Mouse (Mus musculus): ENCODE data around the gene Rfx3. TPM values are rescaled to one million over a fixed set of nuclear protein-coding genes. Genes with fewer than 3 reads are reported as not detected.

Gene Rfx3
- polyA plus RNA-seq, 1 experiment from 2014 or later: 31.0 TPM

DNA sequence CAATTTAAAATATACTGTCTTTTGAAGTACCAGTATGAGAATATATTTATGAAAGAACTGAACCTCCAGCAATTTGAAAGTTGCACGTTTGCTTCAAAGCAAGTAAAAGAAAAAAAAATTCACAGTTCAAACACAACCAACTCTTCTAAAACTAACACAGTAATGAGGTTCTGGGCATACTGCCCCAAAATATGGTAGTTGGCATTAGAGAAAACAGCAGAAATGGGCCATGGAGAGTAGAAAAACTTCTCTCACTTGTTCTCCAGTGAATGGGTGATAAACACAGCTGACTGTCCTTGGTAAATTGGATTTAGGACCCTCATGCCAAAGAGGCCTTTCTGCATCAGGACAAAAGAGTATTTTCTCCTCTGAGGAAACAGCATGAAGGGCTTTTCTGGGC is 182.7 kb downstream of the Rfx3 start:
- H3K9me3 ChIP-seq: no peaks in the 10 kb centered on the region
- H3K4me3 ChIP-seq: no peak overlapping the region
- no peaks in the 10 kb centered on the region for H3K27me3 ChIP-seq
- no peak for ATAC-seq (ENCODE audit: low FRiP score, low read depth)
- no peak overlapping the region for H3K9ac ChIP-seq (replicated peaks)
- 0 out of 2 replicates have a peak, but pooled peaks cover 2% of the 10 kb centered on the region for H3K4me1 ChIP-seq
- WGBS: 89% methylated on average over 1 of the region's 1 CpGs
- H3K27ac ChIP-seq (replicated peaks): no peak overlapping the region
- H3K36me3 ChIP-seq: peaks cover 17% of the 10 kb centered on the region
- H3K4me2 ChIP-seq (replicated peaks): no peak overlapping the region

- Histone ChIP-seq H3K4me2 (replicated peaks) (no peak overlapping the region), H3K9me3 (0 out of 2 replicates have a peak, but pooled peaks cover 1% of the 10 kb centered on the region), H3K4me3 (no peak overlapping the region), H3K4me1 (no peaks in the 10 kb centered on the region), H3K27me3 (no peaks in the 10 kb centered on the region), H3K36me3 (peaks cover 23% of the 10 kb centered on the region), H3K9ac (replicated peaks) (no peak overlapping the region), H3K27ac (replicated peaks) (no peak overlapping the region)
- no peak for ATAC-seq (ENCODE audit: low FRiP score, low read depth)
These were observed 193.3 kb downstream of the Rfx3 start for GRCm38 (mm10) chr19:27817661-27818060.

GRCm38 (mm10) chr19:27780030-27780429 is 230.9 kb downstream of the Rfx3 start:
- no peak for ATAC-seq (ENCODE audit: low FRiP score, low read depth)
- Histone ChIP-seq H3K9ac (replicated peaks) (no peak overlapping the region), H3K36me3 (peaks cover 26% of the 10 kb centered on the region), H3K4me2 (replicated peaks) (no peak overlapping the region), H3K27me3 (no peaks in the 10 kb centered on the region), H3K27ac (replicated peaks) (no peak overlapping the region), H3K4me3 (no peak overlapping the region), H3K4me1 (no peaks in the 10 kb centered on the region), H3K9me3 (no peaks in the 10 kb centered on the region)
- WGBS: 58% methylated on average over 4 of the region's 4 CpGs

GRCm38 (mm10) chr19:27770716-27771265 is 240.2 kb downstream of the Rfx3 start:
- H3K4me1 ChIP-seq: no peaks in the 10 kb centered on the region
- no peak overlapping the region for H3K27ac ChIP-seq (replicated peaks)
- H3K4me2 ChIP-seq (replicated peaks): no peak overlapping the region
- no peaks in the 10 kb centered on the region for H3K9me3 ChIP-seq
- ATAC-seq (ENCODE audit: low FRiP score, low read depth): no peak
- H3K27me3 ChIP-seq: no peaks in the 10 kb centered on the region
- H3K4me3 ChIP-seq: no peak overlapping the region
- H3K36me3 ChIP-seq: peaks cover 24% of the 10 kb centered on the region
- no peak overlapping the region for H3K9ac ChIP-seq (replicated peaks)
- WGBS: 87% methylated on average over 8 of the region's 8 CpGs

DNA sequence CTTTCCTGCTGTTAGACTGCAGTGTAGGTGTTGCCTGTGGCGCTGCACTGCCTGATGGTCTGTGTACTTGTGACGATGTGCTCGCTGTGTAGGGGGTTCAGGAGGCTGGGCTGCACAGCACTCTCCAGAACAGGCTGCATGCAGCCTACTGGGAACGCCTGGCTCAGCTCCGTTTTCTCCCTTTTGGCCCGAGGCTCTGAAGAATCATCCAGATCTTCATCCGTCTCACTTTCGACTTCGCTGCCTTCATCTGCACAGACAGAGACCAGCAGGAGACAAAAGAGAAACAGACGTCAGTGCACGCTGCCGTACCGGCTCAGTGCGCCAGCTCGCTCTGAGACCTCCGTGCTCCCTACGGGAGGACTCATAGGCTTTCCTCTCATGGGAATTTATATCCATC is 242.5 kb downstream of the Rfx3 start:
- no peaks in the 10 kb centered on the region for H3K9me3 ChIP-seq
- H3K4me3 ChIP-seq: no peak overlapping the region
- H3K36me3 ChIP-seq: peaks cover 27% of the 10 kb centered on the region
- H3K4me2 ChIP-seq (replicated peaks): no peak overlapping the region
- H3K27me3 ChIP-seq: no peaks in the 10 kb centered on the region
- WGBS: 83% methylated on average over 17 of the region's 17 CpGs
- no peak overlapping the region for H3K27ac ChIP-seq (replicated peaks)
- H3K4me1 ChIP-seq: no peaks in the 10 kb centered on the region
- no peak for ATAC-seq (ENCODE audit: low FRiP score, low read depth)
- no peak overlapping the region for H3K9ac ChIP-seq (replicated peaks)

DNA sequence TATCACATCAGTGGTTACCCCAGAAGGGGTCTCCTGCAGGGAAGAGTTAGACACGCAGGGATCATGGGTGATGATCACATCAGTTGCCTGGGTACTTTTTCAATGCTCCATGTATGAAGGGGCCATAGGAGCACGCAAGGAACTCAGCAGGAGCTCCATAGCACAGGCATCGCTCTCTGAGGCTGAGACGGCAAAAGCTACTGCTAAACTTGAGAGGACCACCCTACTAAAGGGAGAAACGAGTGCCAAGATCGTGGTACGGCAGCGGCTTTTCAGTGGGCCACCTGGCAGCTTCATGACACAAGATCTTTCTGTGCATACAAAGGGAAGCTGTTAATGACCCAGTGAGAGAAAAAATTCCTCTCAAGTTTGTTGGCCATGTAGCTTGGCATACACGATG is 250.7 kb downstream of the Rfx3 start:
- no peak for ATAC-seq (ENCODE audit: low FRiP score, low read depth)
- 92% methylated on average over 9 of the region's 9 CpGs for WGBS

GRCm38 (mm10) chr19:27759347-27759746 is 251.6 kb downstream of the Rfx3 start:
- no peak for ATAC-seq (ENCODE audit: low FRiP score, low read depth)
- Histone ChIP-seq H3K27ac (replicated peaks) (no peak overlapping the region), H3K9ac (replicated peaks) (no peak overlapping the region), H3K9me3 (no peaks in the 10 kb centered on the region), H3K27me3 (no peaks in the 10 kb centered on the region), H3K4me1 (no peaks in the 10 kb centered on the region), H3K4me2 (replicated peaks) (no peak overlapping the region), H3K36me3 (no peaks in the 10 kb centered on the region), H3K4me3 (no peak overlapping the region)
- 87% methylated on average over 8 of the region's 8 CpGs for WGBS

More for the DNA sequence above, 250.7 kb downstream of the Rfx3 start:
- Histone ChIP-seq H3K4me3 (no peak overlapping the region), H3K4me1 (no peaks in the 10 kb centered on the region), H3K36me3 (0 out of 2 replicates have a peak, but pooled peaks cover 3% of the 10 kb centered on the region), H3K9me3 (no peaks in the 10 kb centered on the region), H3K9ac (replicated peaks) (no peak overlapping the region), H3K27me3 (no peaks in the 10 kb centered on the region), H3K4me2 (replicated peaks) (no peak overlapping the region), H3K27ac (replicated peaks) (no peak overlapping the region)

- no peaks in the 10 kb centered on the region for H3K36me3 ChIP-seq
- ATAC-seq (ENCODE audit: low FRiP score, low read depth): no peak
- H3K4me1 ChIP-seq: no peaks in the 10 kb centered on the region
- H3K27ac ChIP-seq (replicated peaks): no peak overlapping the region
- WGBS: 93% methylated on average over 1 of the region's 1 CpGs
- H3K4me2 ChIP-seq (replicated peaks): no peak overlapping the region
- no peaks in the 10 kb centered on the region for H3K27me3 ChIP-seq
- H3K9me3 ChIP-seq: no peaks in the 10 kb centered on the region
- H3K4me3 ChIP-seq: no peak overlapping the region
- H3K9ac ChIP-seq (replicated peaks): no peak overlapping the region
These were observed 263.7 kb downstream of the Rfx3 start for GRCm38 (mm10) chr19:27747301-27747700.

DNA sequence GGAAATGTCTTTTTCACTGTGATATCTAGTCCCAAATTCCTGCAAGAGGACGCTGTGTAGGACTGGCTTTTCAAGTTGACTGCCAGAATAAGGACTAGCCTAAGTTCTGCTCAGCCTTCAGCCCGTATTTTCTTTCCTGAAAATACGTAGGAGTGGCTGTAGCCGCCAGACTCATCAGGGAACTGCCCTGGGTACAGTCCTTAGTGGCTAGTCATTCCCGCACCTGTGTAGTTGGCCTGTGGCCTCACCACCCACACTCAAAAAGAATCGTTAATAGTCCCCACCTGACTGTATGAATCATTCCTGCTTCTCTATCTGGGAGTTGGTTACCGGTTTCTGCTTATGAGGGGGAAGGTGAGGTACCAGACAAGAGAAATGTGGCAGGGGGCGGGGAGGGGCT is 272.1 kb downstream of the Rfx3 start:
- Histone ChIP-seq H3K9me3 (no peaks in the 10 kb centered on the region), H3K27me3 (no peaks in the 10 kb centered on the region), H3K9ac (replicated peaks) (no peak overlapping the region), H3K27ac (replicated peaks) (no peak overlapping the region), H3K36me3 (no peaks in the 10 kb centered on the region), H3K4me3 (no peak overlapping the region), H3K4me1 (no peaks in the 10 kb centered on the region), H3K4me2 (replicated peaks) (no peak overlapping the region)
- 82% methylated on average over 8 of the region's 8 CpGs for WGBS
- no peak for ATAC-seq (ENCODE audit: low FRiP score, low read depth)

DNA sequence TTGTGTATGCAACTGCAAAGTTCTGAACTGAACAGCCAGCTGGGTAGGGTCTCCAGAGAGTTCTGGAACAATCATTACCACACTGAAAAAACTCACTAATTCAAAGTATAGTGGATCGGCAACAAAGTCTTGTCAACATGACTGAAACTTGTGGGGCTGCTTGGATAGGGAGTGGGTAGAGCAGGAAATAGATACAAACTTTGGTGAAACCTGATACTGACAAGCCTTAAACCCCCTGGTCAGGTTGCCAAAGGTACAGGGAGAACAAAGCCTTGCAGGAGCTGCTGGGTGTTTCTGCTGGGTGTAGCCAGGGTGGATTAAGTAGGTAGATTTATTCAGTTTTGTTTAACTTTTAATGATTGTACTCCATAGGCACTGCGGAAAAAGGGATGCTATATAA is 274.4 kb downstream of the Rfx3 start:
- no peaks in the 10 kb centered on the region for H3K27me3 ChIP-seq
- no peak overlapping the region for H3K4me3 ChIP-seq
- 85% methylated on average over 2 of the region's 2 CpGs for WGBS
- H3K36me3 ChIP-seq: no peaks in the 10 kb centered on the region
- no peak overlapping the region for H3K4me2 ChIP-seq (replicated peaks)
- no peaks in the 10 kb centered on the region for H3K9me3 ChIP-seq
- H3K27ac ChIP-seq (replicated peaks): no peak overlapping the region
- H3K4me1 ChIP-seq: no peaks in the 10 kb centered on the region
- no peak overlapping the region for H3K9ac ChIP-seq (replicated peaks)
- no peak for ATAC-seq (ENCODE audit: low FRiP score, low read depth)

DNA sequence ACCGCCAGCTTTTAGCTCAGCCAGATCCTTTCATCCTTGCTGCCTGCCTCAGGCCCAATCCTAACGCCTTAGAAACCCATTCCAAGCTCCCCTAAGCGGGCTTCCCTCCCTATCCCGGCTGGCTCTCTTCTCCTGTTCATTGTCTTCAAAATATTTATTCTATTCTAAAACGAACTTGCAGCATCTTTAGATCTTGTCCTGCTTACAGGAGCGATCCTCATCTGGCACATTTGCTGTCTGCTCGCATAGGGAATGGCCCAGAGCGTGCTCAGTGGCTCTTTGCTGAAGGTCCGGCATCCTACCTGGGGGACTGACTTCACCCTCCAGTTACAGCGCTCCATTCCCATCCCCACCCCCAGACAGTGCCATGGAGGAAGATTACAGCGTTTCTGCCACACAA is 292.0 kb downstream of the Rfx3 start:
- ATAC-seq (ENCODE audit: low FRiP score, low read depth): no peak
- H3K9ac ChIP-seq (replicated peaks): no peak overlapping the region
- H3K4me1 ChIP-seq: peaks cover 6% of the 10 kb centered on the region
- no peaks in the 10 kb centered on the region for H3K27me3 ChIP-seq
- H3K27ac ChIP-seq (replicated peaks): no peak overlapping the region
- WGBS: 78% methylated on average over 11 of the region's 11 CpGs
- no peak overlapping the region for H3K4me3 ChIP-seq
- H3K9me3 ChIP-seq: no peaks in the 10 kb centered on the region
- H3K4me2 ChIP-seq (replicated peaks): no peak overlapping the region
- H3K36me3 ChIP-seq: no peaks in the 10 kb centered on the region

DNA sequence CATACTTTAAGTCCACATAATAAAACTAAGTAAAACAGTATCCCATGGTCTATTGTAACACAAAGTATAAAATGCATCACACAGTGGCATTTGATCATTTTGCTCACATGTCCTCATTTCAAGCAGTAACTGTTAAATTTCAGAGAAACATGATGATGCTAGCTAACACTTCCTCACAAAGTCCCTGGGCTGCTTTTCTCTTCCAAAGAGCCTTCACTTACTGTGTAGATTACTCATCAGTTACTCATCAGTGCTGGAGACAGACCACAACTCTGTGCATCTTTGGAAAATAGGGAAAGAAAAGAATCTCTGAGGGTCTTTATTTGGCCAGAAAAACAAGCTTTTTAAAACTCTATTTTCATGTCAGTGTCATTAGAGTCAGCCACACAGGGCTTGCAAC is 294.7 kb downstream of the Rfx3 start:
- H3K36me3 ChIP-seq: no peaks in the 10 kb centered on the region
- peaks cover 6% of the 10 kb centered on the region for H3K4me1 ChIP-seq
- no peaks in the 10 kb centered on the region for H3K27me3 ChIP-seq
- H3K9me3 ChIP-seq: no peaks in the 10 kb centered on the region
- no peak overlapping the region for H3K4me3 ChIP-seq
- H3K27ac ChIP-seq (replicated peaks): no peak overlapping the region
- no peak overlapping the region for H3K4me2 ChIP-seq (replicated peaks)
- no peak for ATAC-seq (ENCODE audit: low FRiP score, low read depth)
- H3K9ac ChIP-seq (replicated peaks): no peak overlapping the region
